Mouse (Mus musculus): ENCODE data around the gene Ppp1r37. TPM values are rescaled to one million over a fixed set of nuclear protein-coding genes. Genes with fewer than 3 reads are reported as not detected.

The Ppp1r37 gene
- total and polyA plus RNA-seq, 2 experiments from 2014 or later = 28.1 to 127 TPM

GRCm38 (mm10) chr7:19542155-19542691 lies 20.7 kb downstream of the Ppp1r37 start:
- Histone ChIP-seq H3K4me2 (ENCODE audit: low read depth, low read length, poor library complexity, severe bottlenecking) (no peak overlapping the region), H3K4me3 (ENCODE audit: low read depth, low read length) (no peak overlapping the region), H3K9ac (replicated peaks; ENCODE audit: low read length, poor library complexity, severe bottlenecking) (no peak overlapping the region), H3K4me1 (ENCODE audit: insufficient read depth, low read length) (no peaks in the 10 kb centered on the region), H3K36me3 (ENCODE audit: insufficient read depth, low read length) (no peaks in the 10 kb centered on the region), H3K27ac (ENCODE audit: low read depth, low read length) (no peak overlapping the region), H3K27me3 (ENCODE audit: insufficient read depth, low read length) (no peaks in the 10 kb centered on the region), H3K9me3 (ENCODE audit: low read length) (no peaks in the 10 kb centered on the region)
- TF ChIP-seq CTCF (IDR thresholded peaks at IDR 0.05) = no peak
- peak; percentile 73 for ATAC-seq (ENCODE audit: low FRiP score)
- DNase-seq (ENCODE audit: low spot score) = peak; percentile 84
- WGBS = 55% methylated on average over 8 of the region's 8 CpGs

DNA sequence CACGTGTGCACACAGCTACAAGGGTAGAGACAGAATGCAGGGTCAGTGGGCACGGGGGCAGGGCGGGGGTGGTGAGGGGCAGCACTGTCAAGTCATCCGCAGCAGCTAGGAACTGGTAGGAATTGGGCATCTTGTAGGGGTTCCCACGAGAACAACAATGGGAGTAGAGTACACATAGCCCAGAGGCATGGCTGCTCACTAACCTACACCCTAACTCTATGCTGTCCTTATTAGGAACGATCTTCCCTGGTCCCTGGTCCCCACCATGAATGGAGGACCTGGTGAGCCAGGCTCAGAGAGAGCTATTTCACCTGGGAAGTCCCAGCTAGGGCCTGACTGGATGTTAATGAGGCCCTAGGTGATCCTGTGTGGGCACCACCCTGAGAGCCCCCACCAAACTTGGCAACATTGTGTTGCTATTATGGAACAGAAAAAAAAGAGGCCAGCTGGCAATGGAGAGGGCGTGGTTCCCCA lies 21.2 kb downstream of the Ppp1r37 start:
- H3K27ac ChIP-seq (ENCODE audit: low read depth, low read length) = no peak overlapping the region
- H3K27me3 ChIP-seq (ENCODE audit: insufficient read depth, low read length) = no peaks in the 10 kb centered on the region
- TF ChIP-seq CTCF (IDR thresholded peaks at IDR 0.05) = no peak
- H3K4me2 ChIP-seq (ENCODE audit: low read depth, low read length, poor library complexity, severe bottlenecking) = no peak overlapping the region
- no peaks in the 10 kb centered on the region for H3K36me3 ChIP-seq (ENCODE audit: insufficient read depth, low read length)
- H3K9ac ChIP-seq (replicated peaks; ENCODE audit: low read length, poor library complexity, severe bottlenecking) = no peak overlapping the region
- DNase-seq (ENCODE audit: low spot score) = no peak
- H3K4me3 ChIP-seq (ENCODE audit: low read depth, low read length) = no peak overlapping the region
- WGBS = 61% methylated on average over 7 of the region's 7 CpGs
- no peaks in the 10 kb centered on the region for H3K4me1 ChIP-seq (ENCODE audit: insufficient read depth, low read length)
- H3K9me3 ChIP-seq (ENCODE audit: low read length) = no peaks in the 10 kb centered on the region
- ATAC-seq (ENCODE audit: low FRiP score) = no peak

GRCm38 (mm10) chr7:19540771-19541566 lies 21.9 kb downstream of the Ppp1r37 start:
- no peaks in the 10 kb centered on the region for H3K4me1 ChIP-seq (ENCODE audit: insufficient read depth, low read length)
- no peak overlapping the region for H3K9ac ChIP-seq (replicated peaks; ENCODE audit: low read length, poor library complexity, severe bottlenecking)
- TF ChIP-seq CTCF (IDR thresholded peaks at IDR 0.05) = no peak
- H3K27me3 ChIP-seq (ENCODE audit: insufficient read depth, low read length) = no peaks in the 10 kb centered on the region
- H3K27ac ChIP-seq (ENCODE audit: low read depth, low read length) = no peak overlapping the region
- 93% methylated on average over 2 of the region's 2 CpGs for WGBS
- no peaks in the 10 kb centered on the region for H3K9me3 ChIP-seq (ENCODE audit: low read length)
- H3K36me3 ChIP-seq (ENCODE audit: insufficient read depth, low read length) = no peaks in the 10 kb centered on the region
- no peak for ATAC-seq (ENCODE audit: low FRiP score)
- DNase-seq (ENCODE audit: low spot score) = no peak
- H3K4me2 ChIP-seq (ENCODE audit: low read depth, low read length, poor library complexity, severe bottlenecking) = no peak overlapping the region
- H3K4me3 ChIP-seq (ENCODE audit: low read depth, low read length) = no peak overlapping the region

DNA sequence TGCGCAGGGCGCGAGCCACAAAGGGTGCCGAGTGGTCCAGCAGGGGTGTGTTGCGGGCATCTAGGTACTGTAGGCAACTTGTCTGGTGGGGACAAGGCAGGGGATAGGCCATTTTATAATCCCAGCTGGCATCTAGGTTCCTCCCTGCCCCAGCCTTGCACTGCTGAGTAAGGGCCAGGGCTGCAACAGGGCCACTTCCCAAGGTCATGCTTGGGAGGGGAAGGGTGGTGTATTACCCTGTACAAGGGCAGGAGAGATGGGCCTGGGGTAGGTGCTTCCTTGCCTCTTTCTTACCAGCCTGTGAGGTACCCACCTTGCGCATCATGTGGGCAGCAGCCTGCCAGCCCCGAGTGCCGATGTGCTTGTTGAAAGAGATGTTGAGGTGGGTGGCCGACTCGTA lies 28.2 kb downstream of the Ppp1r37 start:
- no peaks in the 10 kb centered on the region for H3K9me3 ChIP-seq (ENCODE audit: low read length)
- no peak for TF ChIP-seq CTCF (IDR thresholded peaks at IDR 0.05)
- H3K4me1 ChIP-seq (ENCODE audit: insufficient read depth, low read length) = no peaks in the 10 kb centered on the region
- H3K4me2 ChIP-seq (ENCODE audit: low read depth, low read length, poor library complexity, severe bottlenecking) = no peak overlapping the region
- no peak overlapping the region for H3K9ac ChIP-seq (replicated peaks; ENCODE audit: low read length, poor library complexity, severe bottlenecking)
- ATAC-seq (ENCODE audit: low FRiP score) (no peak), DNase-seq (ENCODE audit: low spot score) (no peak)
- H3K36me3 ChIP-seq (ENCODE audit: insufficient read depth, low read length) = peaks cover 48% of the 10 kb centered on the region
- H3K27ac ChIP-seq (ENCODE audit: low read depth, low read length) = no peak overlapping the region
- no peaks in the 10 kb centered on the region for H3K27me3 ChIP-seq (ENCODE audit: insufficient read depth, low read length)
- WGBS = 94% methylated on average over 10 of the region's 10 CpGs
- no peak overlapping the region for H3K4me3 ChIP-seq (ENCODE audit: low read depth, low read length)

DNA sequence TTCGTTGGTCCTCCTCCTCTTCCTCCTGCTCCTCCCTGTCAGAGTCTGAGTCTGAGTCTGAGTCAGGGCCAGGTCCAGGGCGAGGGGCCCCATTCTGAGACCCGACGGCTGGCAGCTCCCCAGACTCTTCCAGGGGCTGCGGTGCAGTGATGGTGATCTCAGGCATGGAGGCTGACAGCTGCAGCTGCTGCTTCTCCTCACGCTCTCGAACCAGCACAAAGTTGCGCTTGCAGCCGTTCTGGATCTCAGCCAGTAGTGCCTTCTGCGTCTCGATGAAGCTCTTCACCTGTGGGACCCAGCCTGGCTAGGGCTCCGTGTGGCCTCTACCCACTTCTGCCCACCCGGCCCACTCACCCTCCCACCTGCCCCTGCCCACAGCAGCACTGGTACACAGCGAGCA lies 30.6 kb downstream of the Ppp1r37 start:
- ATAC-seq (ENCODE audit: low FRiP score) (no peak), DNase-seq (ENCODE audit: low spot score) (no peak)
- 96% methylated on average over 13 of the region's 14 CpGs for WGBS
- no peaks in the 10 kb centered on the region for H3K27me3 ChIP-seq (ENCODE audit: insufficient read depth, low read length)
- no peak overlapping the region for H3K4me2 ChIP-seq (ENCODE audit: low read depth, low read length, poor library complexity, severe bottlenecking)
- H3K36me3 ChIP-seq (ENCODE audit: insufficient read depth, low read length) = peaks cover 55% of the 10 kb centered on the region
- no peaks in the 10 kb centered on the region for H3K9me3 ChIP-seq (ENCODE audit: low read length)
- no peak overlapping the region for H3K9ac ChIP-seq (replicated peaks; ENCODE audit: low read length, poor library complexity, severe bottlenecking)
- H3K27ac ChIP-seq (ENCODE audit: low read depth, low read length) = no peak overlapping the region
- H3K4me1 ChIP-seq (ENCODE audit: insufficient read depth, low read length) = no peaks in the 10 kb centered on the region
- no peak for TF ChIP-seq CTCF (IDR thresholded peaks at IDR 0.05)
- H3K4me3 ChIP-seq (ENCODE audit: low read depth, low read length) = no peak overlapping the region

- Histone ChIP-seq H3K36me3 (ENCODE audit: insufficient read depth, low read length) (peaks cover 55% of the 10 kb centered on the region), H3K9ac (replicated peaks; ENCODE audit: low read length, poor library complexity, severe bottlenecking) (no peak overlapping the region), H3K4me2 (ENCODE audit: low read depth, low read length, poor library complexity, severe bottlenecking) (no peak overlapping the region), H3K4me3 (ENCODE audit: low read depth, low read length) (no peak overlapping the region), H3K4me1 (ENCODE audit: insufficient read depth, low read length) (no peaks in the 10 kb centered on the region), H3K9me3 (ENCODE audit: low read length) (no peaks in the 10 kb centered on the region), H3K27me3 (ENCODE audit: insufficient read depth, low read length) (no peaks in the 10 kb centered on the region), H3K27ac (ENCODE audit: low read depth, low read length) (no peak overlapping the region)
- 78% methylated on average over 10 of the region's 10 CpGs for WGBS
- ATAC-seq (ENCODE audit: low FRiP score) (no peak), DNase-seq (ENCODE audit: low spot score) (no peak)
- 0 out of 2 replicates have a peak, but pooled peaks have one; percentile 15 for TF ChIP-seq CTCF (IDR thresholded peaks at IDR 0.05)
Observed at GRCm38 (mm10) chr7:19531077-19531476, 31.8 kb downstream of the Ppp1r37 start.
